Comparison of ENCODE assay signal across 8 mouse cellular contexts in genomic region chr2:31246251-31246971, GRCm38 (mm10). TPM values are rescaled to one million over a fixed set of nuclear protein-coding genes. Genes with fewer than 3 reads are reported as not detected.
DNase-seq lines count a peak whose midpoint lies in the region; ATAC-seq and TF ChIP-seq lines count a peak whose summit lies in the region.

No protein-coding gene starts in this region.

- 0 out of 2 replicates have a peak, but pooled peaks have one; percentile 14 for TF ChIP-seq CTCF in heart, postnatal 0 days (IDR thresholded peaks at IDR 0.05; ENCODE audit: low read depth)

- no peak for TF ChIP-seq EP300 in heart, postnatal 0 days (IDR thresholded peaks at IDR 0.05; ENCODE audit: low read depth)

- H3K4me2 ChIP-seq in heart, embryonic 11.5 days: peak overlapping the region; percentile 71
- peak overlapping the region; percentile 96 for H3K4me2 ChIP-seq in heart, postnatal 0 days (ENCODE audit: low read depth, low read length)
- peak overlapping the region; percentile 76 for H3K4me2 ChIP-seq in liver, embryonic 13.5 days

- WGBS in heart, embryonic 11.5 days (ENCODE audit: insufficient replicate concordance): under 1% methylated on average over 34 of the region's 41 CpGs
- WGBS in heart, postnatal 0 days: under 1% methylated on average over 38 of the region's 41 CpGs
- WGBS in liver, embryonic 13.5 days (ENCODE audit: insufficient replicate concordance): 2% methylated on average over 41 of the region's 41 CpGs

- DNase-seq in heart, adult 9 months (ENCODE audit: low spot score in 2 of 2): no peak
- peak; percentile 44 for DNase-seq in CD4-positive, CD25-positive, alpha-beta regulatory T cell, adult 2 months (ENCODE audit: low read depth, low spot score)
- peak; percentile 81 to 85 for DNase-seq in cerebellum, postnatal 10 days
- DNase-seq in heart, postnatal 0 days (ENCODE audit: low spot score): no peak
- no peak for DNase-seq in liver, embryonic 13.5 days
- peak; percentile 49 for DNase-seq in right cerebral cortex, postnatal 14 days
- no peak for DNase-seq in urinary bladder, postnatal 10 days (ENCODE audit: low spot score)

- no peaks in the 10 kb centered on the region for H3K9me3 ChIP-seq in heart, embryonic 11.5 days (replicated peaks; ENCODE audit: control insufficient read depth, low read length)
- no peaks in the 10 kb centered on the region for H3K9me3 ChIP-seq in heart, postnatal 0 days (replicated peaks; ENCODE audit: control insufficient read depth, low read length)
- no peaks in the 10 kb centered on the region for H3K9me3 ChIP-seq in liver, embryonic 13.5 days (replicated peaks)

- H3K36me3 ChIP-seq in heart, embryonic 11.5 days (ENCODE audit: control insufficient read depth, insufficient read depth, low read length): no peaks in the 10 kb centered on the region
- H3K36me3 ChIP-seq in heart, postnatal 0 days (replicated peaks; ENCODE audit: control insufficient read depth, insufficient read depth, low read length): no peaks in the 10 kb centered on the region
- no peaks in the 10 kb centered on the region for H3K36me3 ChIP-seq in liver, embryonic 13.5 days

- peak overlapping the region; percentile 91 for H3K9ac ChIP-seq in heart, embryonic 11.5 days (ENCODE audit: low read depth, low read length)
- H3K9ac ChIP-seq in heart, postnatal 0 days (replicated peaks; ENCODE audit: low read depth, low read length): peak overlapping the region; percentile 79
- peak overlapping the region; percentile 64 for H3K9ac ChIP-seq in liver, embryonic 13.5 days

- H3K27me3 ChIP-seq in heart, embryonic 11.5 days (ENCODE audit: control insufficient read depth, insufficient read depth, low read length): peaks cover 16% of the 10 kb centered on the region
- H3K27me3 ChIP-seq in heart, postnatal 0 days (ENCODE audit: control insufficient read depth, insufficient read depth, low read length): no peaks in the 10 kb centered on the region
- peaks cover 72% of the 10 kb centered on the region for H3K27me3 ChIP-seq in liver, embryonic 13.5 days

- ATAC-seq in heart, embryonic 11.5 days (replicated peaks; ENCODE audit: insufficient number of reproducible peaks, low FRiP score, low TSS enrichment): peak; percentile 37; the same call in 1 of the 2 replicates
- ATAC-seq in heart, postnatal 0 days (ENCODE audit: insufficient read depth, low read depth): peak; percentile 19
- ATAC-seq in liver, embryonic 13.5 days (ENCODE audit: low read depth): no peak

- H3K4me1 ChIP-seq in heart, embryonic 11.5 days (ENCODE audit: control insufficient read depth, insufficient read depth, low read length): peaks cover 49% of the 10 kb centered on the region
- H3K4me1 ChIP-seq in heart, postnatal 0 days (ENCODE audit: control insufficient read depth, insufficient read depth): peaks cover 25% of the 10 kb centered on the region
- H3K4me1 ChIP-seq in liver, embryonic 13.5 days (replicated peaks): peaks cover 12% of the 10 kb centered on the region

- H3K27ac ChIP-seq in heart, embryonic 11.5 days (ENCODE audit: low read depth, low read length): peak overlapping the region; percentile 79
- peak overlapping the region; percentile 60 for H3K27ac ChIP-seq in heart, postnatal 0 days (ENCODE audit: low read depth)
- no peak overlapping the region for H3K27ac ChIP-seq in liver, embryonic 13.5 days

- H3K4me3 ChIP-seq in heart, embryonic 11.5 days (ENCODE audit: low read depth, low read length): peak overlapping the region; percentile 85
- H3K4me3 ChIP-seq in heart, postnatal 0 days (ENCODE audit: low read depth, low read length): peak overlapping the region; percentile 74
- H3K4me3 ChIP-seq in liver, embryonic 13.5 days (replicated peaks): peak overlapping the region; percentile 61

RNA-seq across cellular contexts. Expression of gene Ncs1, which starts 0.8 kb away (rescaled TPM):
- 42.8 and 46.5 TPM in 2 replicates for polyA plus RNA-seq in heart, embryonic 11.5 days (2014; fragmentation: Nextera tagmentation; extraction: Ambion mirVana)
- 24.9 and 31.4 TPM in 2 replicates for total RNA-seq in heart, postnatal 0 days (2014; rRNA removed; ENCODE audit: low replicate concordance)
- 17.7 and 18.6 TPM in 2 replicates for polyA plus RNA-seq in heart, postnatal 0 days (2015; fragmentation: Nextera tagmentation; extraction: Ambion mirVana)
- 2.2 and 2.3 TPM in 2 replicates for polyA plus RNA-seq in liver, embryonic 13.5 days (2015; fragmentation: Nextera tagmentation; extraction: Ambion mirVana)

Comparison
In these comparisons a context has a peak if more than half of its experiments do, and no peak if none do; other contexts are left out.
1. DNase-seq: peak in CD4-positive, CD25-positive, alpha-beta regulatory T cell, adult 2 months (single experiment), cerebellum, postnatal 10 days (2 of 2) and right cerebral cortex, postnatal 14 days (single experiment); none in heart, adult 9 months (0 of 2), heart, postnatal 0 days (single experiment), liver, embryonic 13.5 days (single experiment) and urinary bladder, postnatal 10 days (single experiment).
2. Peak in every context shown above with its lines, with median percentiles within 50 percentile points of each other: H3K4me2 ChIP-seq, H3K4me3 ChIP-seq and H3K9ac ChIP-seq.